Mouse (Mus musculus): ENCODE data around the gene Mrnip.

The Mrnip gene

GRCm38 (mm10) chr11:50206037-50206436, 31.8 kb downstream of the Mrnip start:
- DNase-seq, result no peak

DNA sequence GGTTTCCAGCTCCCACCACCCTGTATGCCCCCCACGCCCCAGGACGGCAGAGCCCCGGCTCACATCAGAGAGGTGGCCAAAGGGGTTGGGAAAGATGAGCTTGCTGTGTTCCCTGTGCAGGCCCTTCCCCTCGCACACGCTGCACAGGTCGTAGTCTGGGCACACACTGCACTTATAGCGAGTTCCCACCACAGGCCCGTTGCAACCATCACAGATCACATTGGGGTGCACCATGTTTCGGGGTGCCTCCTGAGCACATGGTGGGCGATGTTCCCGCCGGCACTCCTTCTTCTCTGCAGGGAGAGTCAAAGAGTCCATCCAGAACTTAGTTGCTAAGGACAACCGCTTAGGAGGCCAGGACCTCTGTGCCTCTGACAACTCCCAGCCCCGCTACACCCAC, 33.1 kb downstream of the Mrnip start:
- no peak for DNase-seq

- DNase-seq, result no peak
Observed at GRCm38 (mm10) chr11:50208039-50208438, 33.8 kb downstream of the Mrnip start.

GRCm38 (mm10) chr11:50210101-50210504, 35.9 kb downstream of the Mrnip start:
- peak; percentile 91 to 93 for DNase-seq

GRCm38 (mm10) chr11:50210505-50211151, 36.4 kb downstream of the Mrnip start, which contains the start of the genes Sqstm1 and Mgat4b:
Gene Sqstm1 (minus strand): TSS chr11:50210827.
Gene Mgat4b (plus strand): TSS chr11:50210890.
- peak; percentile 80 to 82 for DNase-seq

- DNase-seq, result no peak
Observed at GRCm38 (mm10) chr11:50211322-50212059, 37.2 kb downstream of the Mrnip start.

DNA sequence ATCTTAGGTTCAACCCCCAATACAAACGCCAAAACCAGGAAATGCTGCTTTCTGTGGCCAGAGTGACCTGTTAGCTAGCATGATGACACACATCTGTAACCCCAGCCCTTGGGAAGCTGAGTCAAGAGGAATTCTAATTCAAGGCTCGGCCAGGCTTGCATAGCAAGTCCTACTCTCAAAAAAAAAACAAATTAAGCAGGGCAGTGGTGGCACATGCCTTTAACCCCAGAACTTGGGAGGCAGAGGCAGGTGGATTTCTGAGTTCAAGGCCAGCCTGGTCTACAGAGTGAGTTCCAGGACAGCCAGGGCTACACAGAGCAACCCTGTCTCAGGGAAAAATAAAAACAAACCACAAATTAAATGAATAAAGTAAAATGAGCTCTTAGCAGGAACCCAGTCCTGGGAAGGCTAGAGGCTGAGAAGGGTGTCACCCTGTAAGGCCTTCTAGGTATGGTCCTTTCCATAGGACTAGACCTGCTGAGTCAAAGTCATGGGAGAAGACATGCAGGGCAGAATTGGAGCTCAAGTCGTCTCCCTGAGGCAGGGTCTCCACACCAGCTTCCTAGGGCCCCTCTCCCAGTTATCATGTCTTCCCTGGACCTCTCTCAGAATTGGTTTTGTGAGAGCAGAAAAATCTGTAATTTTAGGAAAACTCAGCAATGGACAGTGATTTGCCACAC, 38.0 kb downstream of the Mrnip start:
- no peak for DNase-seq

DNA sequence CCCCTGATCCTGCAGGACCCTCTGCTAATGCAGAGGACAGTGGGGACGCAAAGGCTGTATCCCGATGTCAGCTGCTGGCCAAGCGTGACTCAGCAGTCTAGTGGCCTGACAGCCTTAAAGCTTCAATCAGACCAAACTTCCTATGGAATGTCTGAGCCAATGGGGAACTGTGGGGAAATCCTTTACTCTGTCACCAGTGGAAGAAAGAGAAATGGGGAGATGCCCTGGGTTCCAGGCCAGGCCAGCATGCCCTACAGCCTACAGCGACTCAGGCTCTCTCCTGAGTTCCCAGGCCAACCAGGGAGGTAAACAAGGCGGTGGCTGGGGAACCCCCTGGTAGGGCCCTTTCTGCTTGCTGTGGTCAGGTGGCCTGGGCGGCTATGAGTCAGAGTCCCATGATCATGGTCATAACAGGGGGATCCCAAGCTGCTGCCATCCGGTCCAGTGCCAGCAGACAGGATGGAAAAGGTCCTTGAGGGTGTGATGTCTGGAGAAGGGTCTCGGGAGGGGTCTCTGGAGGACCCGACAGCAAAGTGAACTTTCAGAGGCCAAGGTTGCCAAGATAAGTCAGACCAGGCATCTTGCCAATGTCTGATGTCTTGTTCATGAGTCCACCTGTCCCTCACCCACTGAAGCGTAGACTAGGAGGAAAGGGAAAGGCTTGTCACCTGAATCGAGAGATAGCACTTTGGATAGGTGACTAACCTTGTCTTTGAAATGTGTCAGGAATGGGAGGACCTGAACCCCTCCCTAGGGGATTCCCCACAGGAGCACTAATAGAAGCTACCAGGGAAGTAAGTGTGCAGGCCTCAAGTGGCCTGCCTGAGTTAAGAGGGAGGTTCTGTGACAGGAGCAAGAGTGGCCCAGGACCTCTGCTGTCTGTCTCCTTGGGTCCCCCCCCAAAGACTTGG, 38.9 kb downstream of the Mrnip start:
- no peak for DNase-seq

- no peak for DNase-seq
Observed at GRCm38 (mm10) chr11:50214631-50215030, 40.4 kb downstream of the Mrnip start.

- DNase-seq, result no peak
Observed at GRCm38 (mm10) chr11:50215633-50216032, 41.4 kb downstream of the Mrnip start.

- DNase-seq, result no peak
Observed at GRCm38 (mm10) chr11:50216724-50217366, 42.6 kb downstream of the Mrnip start.

- DNase-seq, result no peak
Observed at GRCm38 (mm10) chr11:50217811-50218210, 43.6 kb downstream of the Mrnip start.

DNA sequence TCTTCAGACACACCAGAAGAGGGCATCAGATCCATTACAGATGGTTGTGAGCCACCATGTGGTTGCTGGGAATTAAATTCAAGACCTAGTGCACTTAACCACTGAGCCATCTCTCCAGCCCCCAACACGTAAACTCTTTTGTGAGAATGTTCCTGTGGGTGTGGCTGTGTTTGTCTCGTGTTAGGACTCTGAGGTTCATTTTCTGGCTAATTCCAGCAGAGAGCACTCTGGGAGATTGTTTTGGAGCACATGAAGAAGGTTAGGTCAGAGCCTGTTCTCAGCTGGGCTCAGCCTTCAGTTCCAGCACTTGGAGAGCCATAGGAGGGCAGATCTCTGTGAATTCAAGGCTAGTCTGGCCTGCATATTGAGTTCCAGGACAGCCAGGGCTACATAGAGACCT, 45.6 kb downstream of the Mrnip start:
- no peak for DNase-seq

DNA sequence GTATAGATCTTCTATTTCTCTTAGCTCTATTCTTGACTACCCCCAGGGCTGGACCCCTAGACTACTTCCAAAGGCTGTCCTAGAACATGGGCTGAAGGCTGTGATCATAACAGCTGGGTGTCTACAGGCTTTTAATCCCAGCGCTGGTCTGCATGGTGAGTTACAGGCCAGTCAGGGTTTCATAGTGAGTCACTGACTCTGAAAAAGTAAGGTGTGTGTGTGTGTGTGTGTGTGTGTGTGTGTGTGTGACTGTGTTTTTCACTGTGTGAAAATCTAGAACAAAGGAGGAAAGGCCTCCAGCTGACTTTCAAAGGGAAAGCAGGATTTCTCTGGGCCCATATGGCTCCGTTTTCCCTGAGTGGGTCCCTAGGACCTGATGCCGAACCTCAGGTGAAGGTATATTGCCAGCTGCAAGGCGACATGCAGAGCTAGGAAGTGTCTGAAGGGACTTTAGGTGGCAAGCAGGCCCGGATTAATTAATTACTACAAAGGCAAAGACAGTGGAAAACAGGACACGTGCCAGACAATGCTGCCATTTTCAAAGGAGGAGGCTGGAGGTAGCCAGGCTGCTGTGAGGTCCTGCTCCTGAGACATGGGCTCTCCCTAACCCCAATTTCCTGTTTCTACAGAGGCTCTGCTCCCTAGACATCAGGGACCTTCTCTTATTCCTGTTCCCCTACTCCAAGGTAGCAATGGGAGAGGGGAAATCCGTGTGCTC, 48.5 kb downstream of the Mrnip start:
- no peak for DNase-seq

- DNase-seq, result no peak
Observed at GRCm38 (mm10) chr11:50223783-50224662, 49.8 kb downstream of the Mrnip start.

DNA sequence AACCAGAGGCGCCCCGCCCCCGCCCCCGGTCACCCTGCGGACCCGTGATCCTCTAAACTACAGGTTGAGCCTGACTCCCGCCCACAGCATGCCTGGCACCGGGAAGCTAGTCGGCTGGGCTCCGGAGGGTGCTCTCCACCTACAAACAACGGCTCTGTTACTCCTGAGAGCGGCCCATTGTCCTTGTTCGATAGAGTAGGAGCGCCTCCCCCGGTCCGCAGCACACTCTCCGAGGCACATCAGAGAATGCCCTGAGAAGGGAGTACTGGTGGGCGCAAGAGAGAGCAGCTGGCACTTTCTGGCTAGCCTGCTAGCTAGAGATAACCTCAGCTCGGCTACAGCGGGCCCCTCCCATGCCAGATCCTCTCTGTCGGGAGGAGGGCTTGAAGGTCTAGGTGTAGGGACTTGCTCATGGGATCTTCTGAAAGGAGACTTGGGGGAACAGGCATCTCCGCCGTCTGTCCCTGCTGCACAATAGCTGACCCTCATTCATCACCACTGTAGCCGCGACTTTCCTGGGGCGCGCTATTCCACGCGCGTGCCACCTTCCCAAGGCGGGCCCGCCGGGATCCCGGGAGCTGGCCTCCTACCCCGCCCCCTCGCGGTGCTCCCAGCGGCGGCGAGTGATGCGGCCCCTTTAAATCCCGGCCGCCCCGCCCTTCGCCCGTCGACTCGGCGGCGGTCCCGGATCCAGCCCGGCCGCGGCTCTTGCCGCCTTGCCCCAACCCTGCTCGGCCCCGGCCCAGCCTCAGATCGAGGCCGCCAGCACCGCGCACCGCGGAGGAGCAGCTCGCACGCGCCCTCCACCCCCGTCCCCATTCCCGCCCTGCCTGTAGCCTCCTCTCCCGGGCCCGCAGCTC, 50.7 kb downstream of the Mrnip start:
- peak; percentile 60 to 70 for DNase-seq

- peak; percentile 36 to 46 for DNase-seq
Observed at GRCm38 (mm10) chr11:50225611-50226378, 51.6 kb downstream of the Mrnip start.

DNA sequence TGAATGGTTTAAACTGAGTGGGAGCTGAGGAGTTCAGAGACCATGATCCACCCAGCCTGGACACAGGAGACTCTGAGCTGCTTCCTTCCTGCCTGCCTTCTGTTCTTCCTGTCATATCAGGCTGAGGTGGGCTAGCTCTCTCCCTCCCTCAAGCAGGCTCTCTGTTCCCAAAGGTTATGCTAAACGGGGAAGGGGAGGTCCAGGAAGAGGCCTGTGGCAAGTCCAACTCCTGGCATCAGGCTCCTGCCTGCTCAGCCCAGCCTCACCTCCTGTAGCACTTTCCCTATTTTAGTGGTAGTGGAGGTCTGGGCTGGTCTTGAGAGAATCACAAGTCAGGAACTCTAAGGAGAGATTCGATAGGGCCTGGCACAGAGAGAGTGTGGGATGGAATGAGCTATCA, 52.2 kb downstream of the Mrnip start:
- DNase-seq, result no peak

- DNase-seq, result no peak
Observed at GRCm38 (mm10) chr11:50227226-50227625, 53.0 kb downstream of the Mrnip start.
